Mouse (Mus musculus) neural tube, embryonic 15.5 days (tissue): ENCODE results near the gene Cog4. TPM values are rescaled to one million over a fixed set of nuclear protein-coding genes. Genes with fewer than 3 reads are reported as not detected.

ENCODE experiments used
- ATAC-seq: fragments of 200-750 bp; cut with Nextera tagmentation; 2 replicates; pipeline ENCODE4 v1.8.0; 2017; ENCODE audit warnings: mild to moderate bottlenecking, moderate TSS enrichment, moderate library complexity; ENCODE audit not compliant: low FRiP score
- H3K27ac ChIP-seq: fragments of 300-500 bp; sonication (generic); replicated peaks from 2 replicates; pipeline ENCODE4 v1.5.1; 2015; ENCODE audit warnings: mild to moderate bottlenecking, inconsistent platforms
- H3K27me3 ChIP-seq: fragments of 300-500 bp; sonication (generic); replicated peaks from 2 replicates; pipeline ENCODE4 v1.6.1; 2015; ENCODE audit warnings: inconsistent platforms
- H3K36me3 ChIP-seq: fragments of 300-500 bp; sonication (generic); 2 replicates; pipeline ENCODE4 v1.6.1; 2015; ENCODE audit warnings: inconsistent platforms
- H3K4me1 ChIP-seq: fragments of 300-500 bp; sonication (generic); 2 replicates; pipeline ENCODE4 v1.6.1; 2015; ENCODE audit warnings: inconsistent platforms
- H3K4me2 ChIP-seq: fragments of 300-500 bp; sonication (generic); 2 replicates; pipeline ENCODE4 v1.6.1; 2015; ENCODE audit warnings: inconsistent platforms, mild to moderate bottlenecking, moderate library complexity
- H3K4me3 ChIP-seq: fragments of 300-500 bp; sonication (generic); replicated peaks from 2 replicates; pipeline ENCODE4 v1.5.1; 2015; ENCODE audit warnings: mild to moderate bottlenecking, inconsistent platforms
- H3K9ac ChIP-seq: fragments of 300-500 bp; sonication (generic); replicated peaks from 2 replicates; pipeline ENCODE4 v1.6.1; 2015; ENCODE audit warnings: mild to moderate bottlenecking, inconsistent platforms
- H3K9me3 ChIP-seq: fragments of 300-500 bp; sonication (generic); replicated peaks from 2 replicates; pipeline ENCODE4 v1.6.1; 2016; ENCODE audit warnings: inconsistent platforms
- WGBS: fragments of 180-500 bp; shearing (Covaris S2); methylation state at CpG from one replicate; pipeline ENCODE4 v1.1.7; 2015; ENCODE audit warnings: mixed read lengths; 5-methylcytosine and 5-hydroxymethylcytosine counted together
- polyA plus RNA-seq: library from polyadenylated mRNA; unstranded; fragments of >200 nt; fragmentation: Nextera tagmentation; extraction: Ambion mirVana; gene quantifications from 2 replicates; pipeline ENCODE4 v1.2.1, GENCODE M21; 2015

The Cog4 gene
- polyA plus RNA-seq, 1 experiment from 2014 or later, result 74.1 TPM

DNA sequence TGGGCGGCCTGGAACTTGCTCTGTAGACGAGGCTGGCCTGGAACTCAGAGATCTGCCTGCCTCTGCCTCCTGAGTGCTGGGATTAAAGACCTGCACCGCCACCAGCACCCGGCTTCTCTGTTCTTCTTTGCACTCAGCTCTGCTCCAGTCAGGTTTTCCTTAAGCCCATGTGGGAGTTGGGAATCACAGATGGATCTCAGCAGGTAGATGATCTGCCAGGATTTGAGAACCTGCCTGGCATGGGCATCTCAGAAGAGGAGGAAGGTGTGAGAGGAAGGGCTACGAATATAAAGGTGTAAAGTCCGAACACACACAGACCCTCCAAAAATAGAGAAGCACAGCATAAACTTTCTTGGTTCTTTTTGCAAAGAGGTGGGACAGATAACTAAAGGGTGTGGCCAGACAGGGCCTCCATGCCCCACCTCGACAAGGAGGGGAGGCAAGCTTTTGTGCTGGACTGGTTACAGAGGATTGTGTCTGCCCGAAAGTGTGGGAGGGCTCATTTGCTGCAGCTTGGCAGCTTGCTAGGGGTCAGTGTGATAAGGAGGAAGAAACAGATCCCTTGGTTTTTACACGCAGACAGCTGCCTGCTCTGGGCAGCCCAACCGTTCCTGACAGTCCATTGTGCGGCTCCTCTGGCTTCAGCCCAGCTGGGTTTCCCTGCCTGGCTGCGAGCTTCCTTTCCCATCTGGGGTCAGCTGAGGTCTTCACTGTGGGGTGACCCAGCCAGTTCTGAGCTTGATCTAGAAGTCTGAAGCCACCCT is 85.0 kb downstream of the Cog4 start:
- 73% methylated on average over 12 of the region's 12 CpGs for WGBS
- H3K27me3 ChIP-seq, result no peaks in the 10 kb centered on the region
- peaks cover 3% of the 10 kb centered on the region; the same call in 1 of the 2 replicates for H3K36me3 ChIP-seq
- ATAC-seq, result no peak
- no peak overlapping the region for H3K27ac ChIP-seq
- no peak overlapping the region for H3K9ac ChIP-seq
- no peaks in the 10 kb centered on the region for H3K9me3 ChIP-seq
- peaks cover 20% of the 10 kb centered on the region for H3K4me1 ChIP-seq
- no peak overlapping the region for H3K4me3 ChIP-seq
- H3K4me2 ChIP-seq, result no peak overlapping the region

Other genes starting within 250 kb of the Cog4 start
- 26.8 and 28.8 TPM in 2 replicates for gene Vac14, start 228.0 kb upstream of the Cog4 start, polyA plus RNA-seq
- gene Mtss1l, start 125.1 kb upstream of the Cog4 start, polyA plus RNA-seq, result 21.2 and 31.8 TPM in 2 replicates
- 5.8 and 6.3 TPM in 2 replicates for gene Il34, start 40.7 kb upstream of the Cog4 start, polyA plus RNA-seq
- 79.6 and 97.3 TPM in 2 replicates for gene Sf3b3, start 187 bp downstream of the Cog4 start, polyA plus RNA-seq
- gene Fuk, start 55.9 kb downstream of the Cog4 start, polyA plus RNA-seq, result 7.3 and 7.5 TPM in 2 replicates
- gene St3gal2, start 73.3 kb downstream of the Cog4 start, polyA plus RNA-seq, result 23.1 and 24.4 TPM in 2 replicates
- 9.8 and 11.6 TPM in 2 replicates for gene Ddx19a, start 151.2 kb downstream of the Cog4 start, polyA plus RNA-seq
- gene Ddx19b, start 185.2 kb downstream of the Cog4 start, polyA plus RNA-seq, result 6.0 and 6.1 TPM in 2 replicates
- 79.6 and 91.0 TPM in 2 replicates for gene Aars, start 186.5 kb downstream of the Cog4 start, polyA plus RNA-seq
- not detected in 2 replicates for gene Exosc6, start 209.7 kb downstream of the Cog4 start, polyA plus RNA-seq
- gene Clec18a, start 245.8 kb downstream of the Cog4 start, polyA plus RNA-seq, result 0.31 and 0.65 TPM in 2 replicates
- gene Pdpr, start 248.0 kb downstream of the Cog4 start, polyA plus RNA-seq, result 10.3 and 10.5 TPM in 2 replicates